Mouse (Mus musculus) spleen, adult 2 months (tissue): ENCODE data around the gene Mmab. TPM values are rescaled to one million over a fixed set of nuclear protein-coding genes. Genes with fewer than 3 reads are reported as not detected.

Source experiments
- DNase-seq, 2 experiments: peaks; one replicate each; pipeline versions ENCODE4 v3.0.0 to v3.0.0-alpha.2; 2012 to 2021; ENCODE audit warnings: low spot score in 2 of 2, low read depth in 1 of 2
- H3K27ac ChIP-seq: fragments of 200-500 bp; 2 replicates; pipeline ENCODE4 v1.5.1; 2012; ENCODE audit warnings: low read length, inconsistent platforms; ENCODE audit not compliant: insufficient read depth
- H3K27me3 ChIP-seq: fragments of 200-500 bp; 2 replicates; pipeline ENCODE4 v1.6.1; 2012; ENCODE audit warnings: mild to moderate bottlenecking, moderate library complexity, low read length, inconsistent platforms; ENCODE audit not compliant: control insufficient read depth, insufficient read depth
- H3K36me3 ChIP-seq: fragments of 200-500 bp; 2 replicates; pipeline ENCODE4 v1.6.1; 2012; ENCODE audit warnings: mild to moderate bottlenecking, low read length, inconsistent platforms; ENCODE audit not compliant: control insufficient read depth, insufficient read depth
- H3K4me1 ChIP-seq: fragments of 200-500 bp; 2 replicates; pipeline ENCODE4 v1.6.1; 2011; ENCODE audit warnings: inconsistent platforms; ENCODE audit not compliant: control insufficient read depth, insufficient read depth, insufficient read length
- H3K4me3 ChIP-seq: fragments of 200-500 bp; 2 replicates; pipeline ENCODE4 v1.5.1; 2011; ENCODE audit warnings: mild to moderate bottlenecking, inconsistent platforms; ENCODE audit not compliant: insufficient read depth, insufficient read length; ENCODE audit errors: extremely low read depth
- CTCF ChIP-seq: fragments of 200-500 bp; IDR thresholded peaks from 2 replicates; pipeline ENCODE4 v1.5.1; 2011; ENCODE audit warnings: mild to moderate bottlenecking, inconsistent platforms; ENCODE audit not compliant: insufficient read depth, insufficient read length, insufficient replicate concordance; ENCODE audit errors: extremely low read depth
- POLR2A ChIP-seq: fragments of 200-500 bp; IDR thresholded peaks from 2 replicates; pipeline ENCODE4 v1.6.1; 2011; ENCODE audit warnings: low read depth, low read length, inconsistent platforms
- WGBS: fragments of 180-500 bp; shearing (Covaris S2); methylation state at CpG from one replicate; pipeline ENCODE4 v1.1.7; 2018; 5-methylcytosine and 5-hydroxymethylcytosine counted together
- polyA plus RNA-seq: library from polyadenylated mRNA; depleted of rRNA; stranded (reverse); fragments of >200 nt; gene quantifications from 2 replicates; pipeline ENCODE4 v1.2.3, GENCODE M21; 2012

Gene Mmab
- polyA plus RNA-seq, 1 experiment, result 8.6 TPM

GRCm38 (mm10) chr5:114434359-114434758, 9.5 kb downstream of the Mmab start:
- TF ChIP-seq POLR2A (no peak), CTCF (no peak)
- 86% methylated on average over 8 of the region's 8 CpGs for WGBS
- H3K4me3 ChIP-seq, result no peak overlapping the region
- H3K27ac ChIP-seq, result no peak overlapping the region
- H3K36me3 ChIP-seq, result peaks cover 17% of the 10 kb centered on the region
- no peak for DNase-seq
- H3K4me1 ChIP-seq, result no peaks in the 10 kb centered on the region
- H3K27me3 ChIP-seq, result no peaks in the 10 kb centered on the region

- no peak overlapping the region for H3K27ac ChIP-seq
- TF ChIP-seq POLR2A, result no peak
- no peak for TF ChIP-seq CTCF
- H3K4me1 ChIP-seq, result no peaks in the 10 kb centered on the region
- 77% methylated on average over 7 of the region's 7 CpGs for WGBS
- no peak overlapping the region for H3K4me3 ChIP-seq
- peaks cover under 1% of the 10 kb centered on the region; the same call in 1 of the 2 replicates for H3K36me3 ChIP-seq
- no peak for DNase-seq
- no peaks in the 10 kb centered on the region for H3K27me3 ChIP-seq
Observed at GRCm38 (mm10) chr5:114429781-114430180, 14.1 kb downstream of the Mmab start.

GRCm38 (mm10) chr5:114428621-114429020, 15.2 kb downstream of the Mmab start:
- TF ChIP-seq POLR2A, result no peak
- no peak for TF ChIP-seq CTCF
- no peaks in the 10 kb centered on the region for H3K36me3 ChIP-seq
- no peaks in the 10 kb centered on the region for H3K27me3 ChIP-seq
- H3K4me3 ChIP-seq, result no peak overlapping the region
- no peak for DNase-seq
- H3K27ac ChIP-seq, result no peak overlapping the region
- H3K4me1 ChIP-seq, result no peaks in the 10 kb centered on the region
- WGBS, result 80% methylated on average over 18 of the region's 18 CpGs

- no peak for DNase-seq
- TF ChIP-seq POLR2A (no peak), CTCF (no peak)
- WGBS, result 84% methylated on average over 6 of the region's 6 CpGs
- H3K4me3 ChIP-seq, result no peak overlapping the region
- no peaks in the 10 kb centered on the region for H3K36me3 ChIP-seq
- no peak overlapping the region for H3K27ac ChIP-seq
- H3K27me3 ChIP-seq, result no peaks in the 10 kb centered on the region
- no peaks in the 10 kb centered on the region for H3K4me1 ChIP-seq
Observed at GRCm38 (mm10) chr5:114426732-114427131, 17.1 kb downstream of the Mmab start.

- no peak overlapping the region for H3K4me3 ChIP-seq
- DNase-seq, result no peak
- TF ChIP-seq CTCF, result no peak
- no peak for TF ChIP-seq POLR2A
- no peak overlapping the region for H3K27ac ChIP-seq
- H3K4me1 ChIP-seq, result no peaks in the 10 kb centered on the region
- peaks cover 11% of the 10 kb centered on the region for H3K36me3 ChIP-seq
- WGBS, result 91% methylated on average over 5 of the region's 5 CpGs
- H3K27me3 ChIP-seq, result no peaks in the 10 kb centered on the region
Observed at GRCm38 (mm10) chr5:114423961-114424360, 19.9 kb downstream of the Mmab start.

- Histone ChIP-seq H3K4me1 (no peaks in the 10 kb centered on the region), H3K27me3 (no peaks in the 10 kb centered on the region), H3K4me3 (no peak overlapping the region), H3K27ac (no peak overlapping the region), H3K36me3 (peaks cover 17% of the 10 kb centered on the region)
- DNase-seq, result no peak
- 66% methylated on average over 5 of the region's 5 CpGs for WGBS
- TF ChIP-seq CTCF (no peak), POLR2A (no peak)
Observed at GRCm38 (mm10) chr5:114422591-114422990, 21.3 kb downstream of the Mmab start.

GRCm38 (mm10) chr5:114421561-114422298, 22.1 kb downstream of the Mmab start:
- Histone ChIP-seq H3K4me1 (no peaks in the 10 kb centered on the region), H3K27me3 (no peaks in the 10 kb centered on the region), H3K36me3 (peaks cover 20% of the 10 kb centered on the region), H3K27ac (no peak overlapping the region), H3K4me3 (no peak overlapping the region)
- DNase-seq, result no peak
- 84% methylated on average over 11 of the region's 11 CpGs for WGBS
- TF ChIP-seq CTCF, result no peak
- no peak for TF ChIP-seq POLR2A
